Mouse (Mus musculus) lung, embryonic 16.5 days (tissue): ENCODE data around the gene Map6. TPM values are rescaled to one million over a fixed set of nuclear protein-coding genes. Genes with fewer than 3 reads are reported as not detected.
A peak's percentile ranks its signal among the peaks of the same experiment; 100 is the strongest.

Experiments
- ATAC-seq: fragments of 200-750 bp; cut with Nextera tagmentation; 2 replicates; pipeline ENCODE4 v1.8.0; 2017; ENCODE audit warnings: low read depth, mild to moderate bottlenecking, moderate library complexity
- H3K27ac ChIP-seq: fragments of 300-500 bp; sonication (generic); 2 replicates; pipeline ENCODE4 v1.5.1; 2014; ENCODE audit warnings: mild to moderate bottlenecking, control low read depth, low read length
- H3K27me3 ChIP-seq: fragments of 300-500 bp; sonication (generic); 2 replicates; pipeline ENCODE4 v1.6.1; 2014; ENCODE audit warnings: low read depth, low read length, mixed read lengths; ENCODE audit not compliant: control insufficient read depth, insufficient read depth
- H3K36me3 ChIP-seq: fragments of 300-500 bp; sonication (generic); 2 replicates; pipeline ENCODE4 v1.6.1; 2014; ENCODE audit warnings: low read length; ENCODE audit not compliant: control insufficient read depth, insufficient read depth
- H3K4me1 ChIP-seq: fragments of 300-500 bp; sonication (generic); replicated peaks from 2 replicates; pipeline ENCODE4 v1.6.1; 2014; ENCODE audit warnings: low read length, mixed read lengths; ENCODE audit not compliant: control insufficient read depth, insufficient read depth
- H3K4me2 ChIP-seq: fragments of 300-500 bp; sonication (generic); 2 replicates; pipeline ENCODE4 v1.6.1; 2014; ENCODE audit warnings: low read depth, low read length, control low read depth
- H3K4me3 ChIP-seq: fragments of 300-500 bp; sonication (generic); 2 replicates; pipeline ENCODE4 v1.5.1; 2014; ENCODE audit warnings: mild to moderate bottlenecking, low read length, control low read depth
- H3K9ac ChIP-seq: fragments of 300-500 bp; sonication (generic); 2 replicates; pipeline ENCODE4 v1.6.1; 2014; ENCODE audit warnings: low read length, control low read depth
- H3K9me3 ChIP-seq: fragments of 300-500 bp; sonication (generic); 2 replicates; pipeline ENCODE4 v1.6.1; 2016; ENCODE audit warnings: low read length; ENCODE audit not compliant: control insufficient read depth
- WGBS: fragments of 180-500 bp; shearing (Covaris S2); extraction: QIAGEN DNeasy Blood & Tissue Kit; methylation state at CpG from one replicate; pipeline ENCODE4 v1.1.7; 2014; 5-methylcytosine and 5-hydroxymethylcytosine counted together
- polyA plus RNA-seq: library from polyadenylated mRNA; unstranded; fragments of >200 nt; fragmentation: Nextera tagmentation; extraction: Ambion mirVana; gene quantifications from 2 replicates; pipeline ENCODE4 v1.2.1, GENCODE M21; 2015

Map6 gene
- polyA plus RNA-seq, 1 experiment from 2014 or later, result 3.0 TPM

DNA sequence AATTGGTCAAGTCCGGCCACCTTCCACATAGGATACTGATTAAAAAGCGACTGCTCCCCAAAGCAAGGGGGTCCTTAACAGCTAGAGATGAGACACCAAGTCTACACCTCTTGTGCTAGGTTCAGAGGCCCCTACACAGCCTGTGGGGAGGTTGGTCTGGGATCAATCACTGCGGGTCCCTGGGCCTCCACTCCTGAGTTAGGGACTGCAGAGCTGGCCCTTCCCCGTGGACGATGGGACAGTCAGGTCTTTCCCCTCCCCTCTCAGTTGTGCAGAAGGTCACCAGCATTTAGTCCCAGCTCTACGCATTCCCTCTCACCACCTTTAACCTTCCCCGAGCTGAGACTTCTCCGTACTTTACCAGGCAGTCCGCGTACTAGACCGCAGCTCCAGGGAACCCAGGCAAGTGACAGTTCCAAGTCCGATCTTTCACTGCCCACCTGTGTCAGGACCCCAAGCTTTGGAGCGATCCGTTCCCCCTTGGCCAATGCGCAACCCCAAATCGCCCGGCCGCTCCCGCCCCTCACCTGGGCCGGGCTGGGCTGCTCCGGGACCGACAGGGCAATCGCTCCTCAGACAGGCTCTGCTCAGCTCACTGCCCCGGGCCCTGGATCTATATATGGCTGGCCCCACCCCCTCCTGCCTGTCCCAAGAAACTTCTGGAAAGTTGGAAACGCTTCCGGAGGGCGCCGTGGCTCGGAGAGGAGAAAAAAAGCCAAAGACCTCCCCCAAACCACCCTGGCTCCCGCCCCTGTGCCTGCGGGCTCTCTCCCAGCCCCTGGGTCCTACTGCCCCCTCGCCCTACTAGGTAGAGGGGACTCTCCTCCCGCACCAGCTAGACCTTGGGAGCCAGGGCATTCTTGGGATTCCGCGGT is 85.5 kb downstream of the Map6 start, which contains the start of gene Serpinh1:
Gene Serpinh1 (minus strand): TSS at position 714 of the 875 bp plus-strand sequence.
- Histone ChIP-seq H3K4me1 (peaks cover 61% of the 10 kb centered on the region), H3K9me3 (no peaks in the 10 kb centered on the region), H3K4me2 (peak within 1 kb of the TSS; percentile 95), H3K4me3 (peak within 1 kb of the TSS; percentile 73), H3K9ac (peak within 1 kb of the TSS; percentile 96), H3K27me3 (no peaks in the 10 kb centered on the region), H3K36me3 (peaks cover 17% of the 10 kb centered on the region), H3K27ac (peak within 1 kb of the TSS; percentile 100)
- under 1% methylated on average over 34 of the region's 35 CpGs for WGBS
- peak; percentile 86 for ATAC-seq

DNA sequence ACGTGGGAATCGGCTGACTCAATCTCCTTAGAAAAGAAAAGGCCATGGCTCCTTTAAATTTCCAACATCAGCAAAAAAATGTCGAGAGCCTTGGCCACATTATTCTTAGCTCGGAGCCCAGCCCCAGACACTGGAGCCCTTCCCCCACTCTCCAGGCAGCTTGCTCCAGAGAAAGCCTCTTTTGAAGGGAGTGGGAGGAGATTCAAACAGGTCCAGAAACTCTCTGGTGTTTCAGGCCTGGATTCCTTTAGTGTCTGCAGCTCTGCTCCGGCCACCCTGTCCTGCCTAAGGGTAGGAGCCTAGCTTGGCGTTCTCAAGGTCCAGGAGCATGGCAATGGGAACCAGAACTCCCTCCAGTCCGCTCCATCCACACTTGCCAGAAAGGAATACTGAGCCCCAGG is 88.5 kb downstream of the Map6 start:
- peak overlapping the region; percentile 32 for H3K4me3 ChIP-seq
- H3K9me3 ChIP-seq, result no peaks in the 10 kb centered on the region
- ATAC-seq, result peak; percentile 41
- peak overlapping the region; percentile 100 for H3K27ac ChIP-seq
- H3K36me3 ChIP-seq, result no peaks in the 10 kb centered on the region
- H3K9ac ChIP-seq, result peak overlapping the region; percentile 68
- peak overlapping the region; percentile 59 for H3K4me2 ChIP-seq
- H3K4me1 ChIP-seq, result peaks cover 45% of the 10 kb centered on the region
- 6% methylated on average over 7 of the region's 7 CpGs for WGBS
- no peaks in the 10 kb centered on the region for H3K27me3 ChIP-seq

DNA sequence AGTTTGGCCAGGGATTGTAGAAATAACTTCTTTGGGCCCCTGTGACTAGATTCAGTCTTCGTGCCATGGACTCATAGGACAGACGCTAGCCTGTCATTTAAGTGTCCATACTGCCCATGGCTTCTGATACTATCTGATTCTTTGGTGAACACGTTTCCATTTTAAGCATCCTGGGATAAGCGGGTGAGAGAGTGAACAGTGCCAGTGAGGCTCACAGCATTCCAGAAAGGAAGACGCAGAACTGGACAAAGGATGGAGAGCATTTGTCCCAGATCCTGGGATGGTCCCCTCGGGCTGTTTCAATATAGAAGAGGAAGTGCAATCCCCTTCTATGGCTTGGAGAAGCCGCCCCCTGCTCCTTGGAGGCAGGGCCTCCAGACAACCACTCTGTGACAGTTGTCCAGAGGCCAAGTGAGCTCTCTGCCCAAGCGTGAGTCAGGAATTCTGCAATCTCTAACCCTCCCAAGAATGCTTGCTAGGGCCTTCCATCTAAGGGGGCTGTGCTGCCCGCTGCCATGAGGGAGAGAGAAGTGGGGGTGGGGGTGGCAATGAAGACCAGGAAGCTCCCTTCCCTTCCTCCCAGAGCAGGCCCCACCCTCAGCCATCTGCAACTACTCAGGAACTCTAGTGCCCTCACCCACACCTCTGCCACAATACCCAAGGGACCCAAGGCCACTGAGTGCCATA is 89.1 kb downstream of the Map6 start:
- H3K4me1 ChIP-seq, result peaks cover 47% of the 10 kb centered on the region
- peak overlapping the region; percentile 32 for H3K4me3 ChIP-seq
- peak; percentile 41 for ATAC-seq
- H3K27me3 ChIP-seq, result no peaks in the 10 kb centered on the region
- peak overlapping the region; percentile 100 for H3K27ac ChIP-seq
- peak overlapping the region; percentile 59 for H3K4me2 ChIP-seq
- 8% methylated on average over 9 of the region's 9 CpGs for WGBS
- no peaks in the 10 kb centered on the region for H3K36me3 ChIP-seq
- H3K9me3 ChIP-seq, result no peaks in the 10 kb centered on the region
- peak overlapping the region; percentile 65 for H3K9ac ChIP-seq

DNA sequence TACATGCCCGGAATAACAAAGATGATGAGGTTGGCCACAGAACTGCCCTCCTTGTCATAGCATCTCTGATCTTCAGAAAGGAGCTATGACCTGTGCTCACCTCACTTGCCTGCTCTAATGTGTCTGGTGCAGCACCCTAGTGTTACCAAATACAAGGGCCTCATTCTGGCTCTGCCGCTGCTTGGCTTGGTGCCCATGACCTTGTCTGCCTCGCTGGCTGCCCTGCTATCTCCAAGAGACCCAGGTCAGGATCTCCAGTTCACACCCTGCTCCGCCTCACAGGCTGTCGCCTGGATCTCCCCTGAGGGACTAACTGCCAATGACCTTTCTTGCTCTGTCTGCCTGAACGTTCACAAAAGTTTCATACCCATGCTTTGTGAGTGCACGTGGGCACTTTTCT is 90.0 kb downstream of the Map6 start:
- Histone ChIP-seq H3K4me2 (peak overlapping the region; percentile 13; the same call in 1 of the 2 replicates), H3K4me1 (peaks cover 48% of the 10 kb centered on the region), H3K27ac (peak overlapping the region; percentile 100), H3K4me3 (no peak overlapping the region), H3K27me3 (no peaks in the 10 kb centered on the region), H3K9ac (peak overlapping the region; percentile 65), H3K36me3 (no peaks in the 10 kb centered on the region), H3K9me3 (no peaks in the 10 kb centered on the region)
- no peak for ATAC-seq
- WGBS, result 31% methylated on average over 7 of the region's 7 CpGs

DNA sequence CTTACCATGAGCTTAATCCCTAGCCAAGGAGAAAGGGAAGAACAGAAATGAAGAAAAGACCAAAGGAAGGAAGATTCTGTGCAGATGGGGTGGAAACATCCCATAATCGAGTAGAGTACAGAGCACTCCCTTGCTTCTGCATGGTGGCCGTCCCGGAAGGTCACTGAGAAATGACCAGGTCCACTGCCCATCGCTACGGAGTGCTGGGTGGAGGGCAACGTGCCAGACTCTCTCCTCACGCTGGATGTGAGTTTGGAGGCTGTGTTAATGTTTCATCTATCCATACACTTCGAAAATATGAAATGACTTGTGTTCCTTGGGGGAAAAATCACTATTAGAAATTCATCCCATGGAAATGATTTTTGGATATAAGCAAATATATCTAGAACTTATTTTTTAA is 91.1 kb downstream of the Map6 start:
- 77% methylated on average over 8 of the region's 8 CpGs for WGBS
- Histone ChIP-seq H3K36me3 (no peaks in the 10 kb centered on the region), H3K9ac (no peak overlapping the region), H3K27ac (no peak overlapping the region), H3K9me3 (no peaks in the 10 kb centered on the region; the same call in 1 of the 2 replicates), H3K4me1 (peaks cover 48% of the 10 kb centered on the region), H3K4me3 (no peak overlapping the region), H3K27me3 (no peaks in the 10 kb centered on the region), H3K4me2 (no peak overlapping the region)
- no peak for ATAC-seq

DNA sequence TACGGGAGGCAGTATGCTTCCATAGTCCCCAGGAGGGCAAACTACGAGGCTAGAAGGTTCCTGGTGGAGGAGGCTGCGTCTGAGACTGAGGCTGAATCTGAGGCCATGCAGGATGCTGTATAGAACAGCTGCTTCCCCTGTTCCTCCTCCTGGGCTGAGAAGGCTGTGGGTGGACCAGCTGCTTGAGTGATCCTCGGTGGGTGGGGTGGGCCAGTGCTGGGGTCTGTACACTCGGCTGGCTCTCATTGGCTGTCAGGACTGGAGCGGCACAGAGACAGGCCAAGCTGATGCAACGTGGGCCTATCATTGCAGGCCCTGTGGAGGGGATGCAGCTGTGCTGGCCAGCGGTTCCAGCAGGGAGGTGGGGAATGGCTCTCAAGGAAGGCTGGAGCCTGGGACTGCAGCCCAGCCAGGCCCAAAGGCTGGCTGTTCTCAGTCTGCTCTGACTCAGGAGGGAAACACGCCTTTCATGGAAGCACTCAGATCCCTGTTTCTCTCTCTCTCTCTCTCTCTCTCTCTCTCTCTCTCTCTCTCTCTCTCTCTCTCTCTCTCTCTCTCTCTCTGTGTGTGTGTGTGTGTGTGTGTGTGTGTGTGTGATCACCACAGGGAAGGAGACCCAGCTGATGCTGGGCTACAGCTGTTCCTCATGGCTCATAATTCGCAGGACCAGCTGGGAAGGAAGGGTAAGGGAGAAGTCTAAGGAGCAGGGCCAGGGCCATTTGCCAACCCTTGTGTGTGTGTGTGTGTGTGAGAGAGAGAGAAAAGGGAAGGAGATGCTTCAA is 93.0 kb downstream of the Map6 start:
- H3K27ac ChIP-seq, result peak overlapping the region; percentile 93
- H3K4me1 ChIP-seq, result peaks cover 38% of the 10 kb centered on the region

DNA sequence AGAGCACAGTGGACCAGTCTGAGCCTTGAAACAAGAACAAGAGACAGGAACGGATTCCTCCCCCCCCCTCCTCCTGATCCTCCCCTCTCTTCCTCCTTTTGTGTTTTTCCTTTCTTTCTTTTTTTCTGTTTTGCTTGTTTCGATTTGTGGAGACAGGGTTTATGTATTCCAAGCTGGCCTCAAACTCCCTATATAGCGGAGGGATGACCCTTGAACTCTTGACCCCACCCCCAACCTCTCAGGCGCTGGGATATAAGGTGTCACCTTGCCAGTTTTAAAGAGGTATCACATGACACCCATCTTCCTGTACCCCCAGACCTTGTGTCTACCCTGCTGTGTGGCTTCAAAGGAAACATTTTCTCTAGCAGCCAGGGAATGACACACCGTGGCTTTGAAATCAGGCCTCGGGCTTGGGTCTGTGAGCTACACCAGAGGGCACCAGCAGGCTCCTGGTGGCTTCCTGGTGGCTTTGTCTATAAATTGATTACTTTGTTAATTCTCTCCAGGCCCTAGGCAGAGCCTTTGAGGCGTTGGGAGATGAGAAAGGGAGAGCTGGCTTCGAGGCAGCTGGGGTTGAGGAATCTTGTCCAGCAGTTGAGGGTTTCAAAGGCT is 93.7 kb downstream of the Map6 start:
- no peak overlapping the region; the same call in 1 of the 2 replicates for H3K4me3 ChIP-seq
- H3K9ac ChIP-seq, result peak overlapping the region; percentile 44
- H3K9me3 ChIP-seq, result no peaks in the 10 kb centered on the region; the same call in 1 of the 2 replicates
- H3K27me3 ChIP-seq, result no peaks in the 10 kb centered on the region
- WGBS, result 21% methylated on average over 8 of the region's 8 CpGs
- peak overlapping the region; percentile 93 for H3K27ac ChIP-seq
- H3K36me3 ChIP-seq, result no peaks in the 10 kb centered on the region
- ATAC-seq, result no peak
- peaks cover 33% of the 10 kb centered on the region for H3K4me1 ChIP-seq
- H3K4me2 ChIP-seq, result peak overlapping the region; percentile 32

More for the DNA sequence above, 93.0 kb downstream of the Map6 start:
- Histone ChIP-seq H3K9me3 (no peaks in the 10 kb centered on the region; the same call in 1 of the 2 replicates), H3K36me3 (no peaks in the 10 kb centered on the region), H3K4me3 (no peak overlapping the region; the same call in 1 of the 2 replicates), H3K9ac (peak overlapping the region; percentile 40), H3K4me2 (peak overlapping the region; percentile 32), H3K27me3 (no peaks in the 10 kb centered on the region)
- ATAC-seq, result peak; percentile 94
- 16% methylated on average over 10 of the region's 10 CpGs for WGBS

DNA sequence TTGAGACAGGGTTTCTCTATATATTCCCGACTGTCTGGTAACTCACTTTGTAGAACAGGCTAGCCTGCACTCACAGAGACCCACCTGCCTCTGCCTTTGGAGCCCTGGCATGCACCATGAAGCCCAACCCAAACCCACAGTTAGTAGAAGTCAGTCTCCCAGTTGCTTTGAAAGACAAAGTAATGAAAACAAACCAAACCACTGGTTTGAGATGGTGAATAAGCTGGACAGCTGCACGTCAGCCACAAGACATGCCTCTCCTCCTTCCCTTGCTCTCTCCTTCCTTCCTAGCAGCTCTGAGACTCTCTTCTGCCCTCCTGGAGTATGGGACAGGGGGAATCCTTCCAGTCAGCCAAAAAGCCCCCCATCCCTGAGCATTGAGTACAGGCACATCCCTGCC is 94.9 kb downstream of the Map6 start:
- no peak overlapping the region for H3K27ac ChIP-seq
- no peak overlapping the region for H3K4me2 ChIP-seq
- H3K27me3 ChIP-seq, result no peaks in the 10 kb centered on the region
- no peaks in the 10 kb centered on the region for H3K36me3 ChIP-seq
- WGBS, result 86% methylated on average over 2 of the region's 2 CpGs
- no peak for ATAC-seq
- no peak overlapping the region for H3K4me3 ChIP-seq
- no peak overlapping the region for H3K9ac ChIP-seq
- peaks cover 20% of the 10 kb centered on the region for H3K4me1 ChIP-seq
- H3K9me3 ChIP-seq, result no peaks in the 10 kb centered on the region; the same call in 1 of the 2 replicates
